Mouse (Mus musculus) cerebellum, adult 2 months (tissue): ENCODE measurements around the gene Bcas3. TPM values are rescaled to one million over a fixed set of nuclear protein-coding genes. Genes with fewer than 3 reads are reported as not detected.

ENCODE experiments used
- DNase-seq, 2 experiments: peaks; one replicate each; pipeline ENCODE4 v3.0.0; 2021
- H3K27ac ChIP-seq: fragments of 200-500 bp; 2 replicates; pipeline ENCODE4 v1.5.1; 2012; ENCODE audit warnings: low read length, control low read depth, inconsistent platforms; ENCODE audit not compliant: insufficient read depth
- H3K27me3 ChIP-seq: fragments of 200-500 bp; 2 replicates; pipeline ENCODE4 v1.6.1; 2012; ENCODE audit warnings: inconsistent platforms, mild to moderate bottlenecking, low read length, moderate library complexity; ENCODE audit not compliant: control insufficient read depth, insufficient read depth
- H3K4me1 ChIP-seq: fragments of 200-500 bp; 2 replicates; pipeline ENCODE4 v1.6.1; 2011; ENCODE audit warnings: low read length; ENCODE audit not compliant: control insufficient read depth, insufficient read depth
- H3K4me3 ChIP-seq: fragments of 200-500 bp; replicated peaks from 2 replicates; pipeline ENCODE3; 2011; ENCODE audit warnings: mild to moderate bottlenecking, low read depth, low read length, control low read depth; ENCODE audit not compliant: insufficient read depth
- CTCF ChIP-seq: fragments of 200-500 bp; IDR thresholded peaks from 2 replicates; pipeline ENCODE4 v1.5.1; 2011; ENCODE audit warnings: low read depth, mild to moderate bottlenecking, control low read depth, low read length, moderate library complexity, borderline replicate concordance; ENCODE audit not compliant: insufficient read depth
- POLR2A ChIP-seq: fragments of 200-500 bp; IDR thresholded peaks from 2 replicates; pipeline ENCODE4 v1.6.1; 2011; ENCODE audit warnings: low read length, control low read depth, borderline replicate concordance; ENCODE audit not compliant: insufficient read depth
- WGBS: fragments of 180-500 bp; shearing (Covaris S2); methylation state at CpG from one replicate; pipeline ENCODE4 v1.1.7; 2018; 5-methylcytosine and 5-hydroxymethylcytosine counted together
- polyA plus RNA-seq: library from polyadenylated mRNA; depleted of rRNA; stranded (reverse); fragments of >200 nt; gene quantifications from 2 replicates; pipeline ENCODE4 v1.2.3, GENCODE M21; 2012

Gene Bcas3
- polyA plus RNA-seq, 1 experiment = 44.4 TPM

DNA sequence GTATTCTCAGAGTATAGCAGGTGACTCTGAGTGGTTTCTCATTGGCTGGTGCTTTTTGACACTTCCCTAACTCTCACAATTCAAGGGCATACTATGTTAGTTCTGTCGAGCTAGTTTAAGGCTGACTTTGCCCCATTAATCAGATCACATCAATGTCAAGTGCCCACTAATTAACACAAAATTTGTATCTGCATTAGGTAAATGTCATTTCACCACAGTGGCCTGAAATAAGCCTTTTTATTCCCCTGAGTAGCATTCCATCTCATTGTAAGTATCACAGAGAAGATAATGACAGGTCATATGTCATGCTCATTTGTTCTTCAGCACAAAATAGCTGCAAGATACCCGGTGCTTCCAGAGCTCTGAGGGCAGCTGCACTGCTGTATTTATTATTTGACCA is 268.5 kb downstream of the Bcas3 start:
- 55% methylated on average over 2 of the region's 2 CpGs for WGBS
- peaks cover 14% of the 10 kb centered on the region; the same call in 1 of the 2 replicates for H3K4me1 ChIP-seq
- no peak overlapping the region for H3K4me3 ChIP-seq
- DNase-seq = no peak
- no peaks in the 10 kb centered on the region for H3K27me3 ChIP-seq
- TF ChIP-seq CTCF = no peak
- no peak overlapping the region for H3K27ac ChIP-seq

DNA sequence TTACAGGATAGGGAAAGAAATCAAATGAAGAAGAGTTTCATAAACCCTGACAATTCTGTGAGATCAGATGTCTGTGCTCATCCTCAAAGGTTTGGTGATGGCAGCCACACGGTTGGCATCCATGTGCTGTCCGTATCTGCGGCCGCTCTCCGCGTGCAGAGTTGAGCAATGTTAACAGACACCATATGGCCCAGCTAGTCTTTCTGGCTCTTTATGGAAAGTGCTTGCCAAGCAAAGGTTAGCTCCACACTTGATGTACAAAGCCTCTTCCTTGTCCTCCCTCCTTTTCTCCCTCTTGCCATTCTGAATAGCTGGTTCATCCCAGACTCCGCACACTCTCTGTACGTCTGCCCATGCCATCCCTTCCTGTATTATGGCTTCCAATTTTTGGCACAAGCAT is 269.0 kb downstream of the Bcas3 start:
- WGBS = 5% methylated on average over 8 of the region's 8 CpGs
- Histone ChIP-seq H3K4me3 (no peak overlapping the region), H3K27me3 (no peaks in the 10 kb centered on the region), H3K4me1 (peaks cover 14% of the 10 kb centered on the region; the same call in 1 of the 2 replicates), H3K27ac (no peak overlapping the region)
- DNase-seq = peak; percentile 67 to 82
- TF ChIP-seq CTCF (no peak), POLR2A (no peak)

GRCm38 (mm10) chr11:85625206-85625605 is 272.2 kb downstream of the Bcas3 start:
- no peak overlapping the region for H3K4me3 ChIP-seq

GRCm38 (mm10) chr11:85626846-85627245 is 273.9 kb downstream of the Bcas3 start:
- TF ChIP-seq CTCF (no peak), POLR2A (no peak)
- Histone ChIP-seq H3K4me1 (peaks cover 9% of the 10 kb centered on the region; the same call in 1 of the 2 replicates), H3K27me3 (no peaks in the 10 kb centered on the region), H3K4me3 (no peak overlapping the region), H3K27ac (no peak overlapping the region)
- 94% methylated on average over 2 of the region's 2 CpGs for WGBS
- DNase-seq = no peak

More at GRCm38 (mm10) chr11:85625206-85625605, 272.2 kb downstream of the Bcas3 start:
- WGBS = 96% methylated on average over 5 of the region's 5 CpGs
- TF ChIP-seq CTCF (no peak), POLR2A (no peak)
- peaks cover 14% of the 10 kb centered on the region; the same call in 1 of the 2 replicates for H3K4me1 ChIP-seq
- no peak overlapping the region for H3K27ac ChIP-seq
- H3K27me3 ChIP-seq = no peaks in the 10 kb centered on the region
- no peak for DNase-seq

GRCm38 (mm10) chr11:85627405-85627804 is 274.4 kb downstream of the Bcas3 start:
- Histone ChIP-seq H3K27ac (no peak overlapping the region), H3K27me3 (no peaks in the 10 kb centered on the region), H3K4me3 (no peak overlapping the region), H3K4me1 (peaks cover 4% of the 10 kb centered on the region; the same call in 1 of the 2 replicates)
- no peak for TF ChIP-seq CTCF
- TF ChIP-seq POLR2A = no peak
- DNase-seq = no peak
- WGBS = 67% methylated on average over 3 of the region's 3 CpGs

- Histone ChIP-seq H3K27ac (no peak overlapping the region), H3K4me3 (no peak overlapping the region), H3K27me3 (no peaks in the 10 kb centered on the region), H3K4me1 (no peaks in the 10 kb centered on the region)
- WGBS = 56% methylated on average over 13 of the region's 13 CpGs
- DNase-seq = no peak
- no peak for TF ChIP-seq POLR2A
- no peak for TF ChIP-seq CTCF
Observed at GRCm38 (mm10) chr11:85628303-85629063, 275.5 kb downstream of the Bcas3 start.

DNA sequence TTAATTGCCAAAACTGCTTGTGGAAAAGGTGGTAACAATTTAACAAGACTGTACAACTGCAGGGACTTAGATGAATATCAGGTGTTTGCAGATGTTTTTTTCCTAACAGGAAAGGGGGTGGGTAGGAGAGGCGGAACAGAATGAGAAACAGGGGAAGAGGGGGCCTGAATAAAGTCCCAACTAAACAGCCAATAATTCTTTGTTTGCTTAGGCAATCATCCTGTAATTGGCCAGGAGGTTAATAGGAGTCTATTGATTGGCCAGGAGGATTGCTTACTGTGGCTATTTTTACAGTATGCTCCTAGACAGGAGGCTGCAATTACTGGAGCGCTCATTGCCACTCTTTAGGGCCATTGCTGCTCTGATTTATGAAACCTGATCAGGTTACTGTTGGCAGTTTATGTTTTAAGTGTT is 279.6 kb downstream of the Bcas3 start:
- no peak overlapping the region for H3K27ac ChIP-seq
- TF ChIP-seq POLR2A (no peak), CTCF (no peak)
- no peak for DNase-seq
- H3K4me1 ChIP-seq = no peaks in the 10 kb centered on the region
- WGBS = 89% methylated on average over 2 of the region's 2 CpGs
- H3K27me3 ChIP-seq = no peaks in the 10 kb centered on the region
- no peak overlapping the region for H3K4me3 ChIP-seq

GRCm38 (mm10) chr11:85638696-85639495 is 285.9 kb downstream of the Bcas3 start:
- H3K27me3 ChIP-seq = no peaks in the 10 kb centered on the region
- H3K4me3 ChIP-seq = no peak overlapping the region
- no peaks in the 10 kb centered on the region for H3K4me1 ChIP-seq
- WGBS = 89% methylated on average over 12 of the region's 12 CpGs
- no peak overlapping the region for H3K27ac ChIP-seq
- DNase-seq = no peak
- TF ChIP-seq CTCF (no peak), POLR2A (no peak)
